Mouse (Mus musculus): ENCODE data around the gene Cenpf. TPM values are rescaled to one million over a fixed set of nuclear protein-coding genes. Genes with fewer than 3 reads are reported as not detected.
A peak's percentile ranks its signal among the peaks of the same experiment; 100 is the strongest.

Gene Cenpf
- total RNA-seq, 2 experiments from 2014 or later, result 0.09 to 0.46 TPM

DNA sequence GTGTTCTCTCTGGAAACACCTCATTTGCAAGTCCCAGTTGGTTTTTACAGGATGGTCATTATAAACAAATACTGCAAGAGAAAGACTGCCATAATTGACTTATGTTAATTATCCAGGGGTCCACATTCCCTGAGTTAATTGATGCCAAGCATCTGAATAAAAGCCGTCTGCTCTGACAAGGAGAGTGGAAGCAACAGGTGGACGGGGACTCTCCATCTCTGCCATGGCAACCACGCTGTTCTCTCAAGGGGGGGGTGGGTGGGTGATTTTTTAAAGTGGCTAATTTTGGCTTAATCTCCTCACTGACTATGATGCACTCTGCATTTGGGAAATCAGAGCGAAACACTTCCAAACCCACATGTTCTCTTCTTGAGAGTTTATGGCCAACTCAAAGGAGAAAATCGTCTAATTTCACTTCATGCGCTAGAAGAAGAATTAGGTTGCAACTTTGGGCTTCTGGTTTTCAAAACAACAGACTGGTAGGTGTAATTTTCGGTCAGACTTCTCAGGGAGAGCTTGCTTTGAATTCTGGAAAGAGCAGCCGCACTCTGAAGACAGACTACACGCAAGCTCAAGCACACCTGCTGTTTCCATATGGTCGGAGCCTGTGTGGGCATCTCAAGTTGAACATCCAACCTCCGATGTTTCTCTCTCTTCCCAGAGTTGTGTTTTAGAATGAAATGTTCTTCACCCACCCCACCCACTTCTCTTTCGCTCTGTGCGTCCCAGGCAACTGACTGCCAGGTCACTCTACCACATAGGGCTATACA, 55.8 kb downstream of the Cenpf start:
- peak; percentile 61 to 75 for DNase-seq (ENCODE audit: low spot score in 2 of 2)

DNA sequence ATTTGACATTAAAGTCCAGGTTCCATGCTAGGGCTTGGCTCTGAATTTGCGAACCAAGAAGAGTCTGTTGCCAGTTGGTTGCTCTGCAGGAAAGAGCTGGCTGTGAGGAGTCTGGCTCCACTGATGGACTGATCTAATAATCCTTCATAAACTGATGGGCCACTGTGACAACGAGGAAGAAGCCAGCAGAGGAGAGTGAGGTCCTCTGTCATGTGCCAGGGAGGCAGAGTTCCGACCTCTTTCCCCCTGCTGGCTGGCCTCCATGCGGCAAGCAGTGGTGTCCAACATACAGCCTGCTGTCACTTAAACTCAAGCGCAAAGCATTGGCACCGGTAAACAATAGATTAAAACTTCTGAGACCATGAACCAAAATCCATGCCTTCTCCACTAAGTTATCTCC, 57.9 kb downstream of the Cenpf start:
- DNase-seq (ENCODE audit: low spot score in 2 of 2), result no peak

DNA sequence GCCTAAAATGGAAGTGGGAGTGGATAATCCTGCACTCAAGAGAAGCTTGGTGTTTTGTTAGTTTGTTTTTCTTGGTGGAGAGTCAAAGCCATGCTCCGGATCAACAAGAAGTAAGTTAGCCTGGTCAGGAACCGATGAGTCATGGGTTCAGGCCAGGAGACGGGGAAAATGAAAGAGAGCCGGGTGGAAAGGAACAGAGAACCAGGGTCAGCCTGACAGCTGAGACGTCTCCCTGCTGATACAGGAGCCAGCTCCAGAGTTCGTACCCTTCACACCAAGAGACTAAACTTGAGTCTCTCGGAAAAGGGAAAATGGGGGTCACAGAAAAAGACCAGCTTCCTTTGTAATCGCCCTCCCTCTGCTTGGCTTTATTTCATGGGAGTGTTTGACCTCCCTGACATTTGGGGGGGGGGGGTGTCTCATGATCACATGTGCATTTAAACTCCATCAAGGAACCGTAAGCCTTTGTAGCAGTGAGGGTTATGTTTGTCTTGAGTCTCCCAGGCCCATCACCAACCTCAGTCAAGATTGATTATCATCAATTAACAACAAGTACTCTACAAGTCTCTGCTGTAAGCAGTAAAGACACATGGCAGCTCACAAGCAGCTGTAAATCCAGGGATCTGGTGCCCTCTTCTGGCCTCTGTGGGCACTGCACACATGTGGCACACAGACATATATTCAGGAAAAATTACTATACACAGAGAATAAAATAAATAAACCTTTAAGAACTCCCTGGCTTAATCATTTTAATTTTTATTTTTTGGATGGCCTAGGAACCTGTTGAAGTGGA, 59.7 kb downstream of the Cenpf start:
- DNase-seq (ENCODE audit: low spot score in 2 of 2), result peak; percentile 32 to 54

DNA sequence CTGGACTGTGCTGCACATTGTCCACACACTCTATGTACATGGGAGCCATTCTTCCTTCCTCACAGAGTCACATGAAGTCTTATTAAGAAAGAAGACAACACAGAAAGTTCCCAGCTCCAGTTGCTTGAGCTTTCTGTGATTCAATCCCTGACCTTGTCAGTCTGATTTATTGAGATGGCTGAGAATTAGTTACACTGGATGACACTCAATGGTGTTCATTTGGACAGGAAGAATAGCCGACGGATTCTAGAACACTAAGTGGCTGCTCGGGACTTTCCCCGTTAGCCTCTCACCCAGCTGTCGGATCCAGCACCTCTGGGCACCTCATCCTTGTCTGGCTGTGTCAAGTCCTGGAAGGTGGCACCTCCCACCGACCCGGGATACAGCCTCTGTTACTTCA, 63.1 kb downstream of the Cenpf start:
- no peak for DNase-seq (ENCODE audit: low spot score in 2 of 2)

DNA sequence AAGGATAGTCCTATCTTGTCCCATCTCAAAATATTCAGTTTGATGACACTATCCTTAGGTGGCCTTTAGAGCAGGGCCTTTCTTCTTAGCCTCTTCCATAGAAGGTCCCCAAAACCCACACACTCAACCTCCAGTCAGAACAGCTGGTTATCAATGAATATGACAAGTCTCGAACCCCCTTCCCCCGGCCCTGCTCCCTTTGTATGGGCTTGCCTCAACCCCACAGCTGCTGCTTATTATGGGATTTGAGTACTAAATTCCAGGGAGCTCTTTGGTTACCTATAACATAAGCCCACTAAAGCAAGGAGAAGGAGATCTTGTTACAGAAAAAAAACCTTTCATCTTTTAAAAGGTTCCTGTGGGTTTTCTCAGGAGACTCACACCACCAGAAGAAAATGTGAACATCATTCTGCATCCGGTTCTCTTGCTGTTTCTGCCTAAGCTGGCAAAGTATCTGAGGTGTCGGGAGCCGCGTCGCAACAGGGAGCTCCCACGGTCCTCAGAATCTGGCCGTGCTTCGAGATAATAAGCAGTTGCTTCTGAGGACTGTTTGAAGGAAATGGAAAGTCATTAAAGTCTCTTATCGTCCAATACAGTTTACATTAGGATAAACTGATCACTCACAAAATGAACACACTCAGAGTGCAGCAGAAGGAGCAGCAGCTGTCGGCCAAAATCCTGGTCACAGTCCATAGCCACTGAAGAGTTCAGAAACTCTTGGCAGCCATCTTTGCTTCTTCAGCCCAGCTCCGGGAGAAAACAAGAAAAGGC, 68.7 kb downstream of the Cenpf start:
- DNase-seq (ENCODE audit: low spot score in 2 of 2), result no peak

DNA sequence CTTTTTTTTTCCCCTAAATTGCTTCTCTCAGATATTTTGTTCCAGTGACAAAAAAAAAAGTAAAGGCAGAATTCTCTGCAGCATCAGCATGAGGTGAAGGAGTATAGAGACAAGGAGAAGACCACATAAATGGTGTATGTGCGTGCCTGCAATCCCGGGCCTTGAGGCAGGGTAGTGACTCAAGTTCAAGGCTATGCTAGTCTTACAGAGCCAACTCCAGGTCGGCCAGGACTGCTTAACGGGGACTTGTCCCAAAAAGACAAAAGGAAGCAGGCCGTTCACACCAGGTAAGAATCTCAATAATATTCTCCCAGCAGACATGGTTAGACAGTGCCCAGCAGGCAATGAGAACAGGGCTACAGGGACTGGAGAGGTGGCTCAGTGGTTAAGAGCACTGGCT, 70.5 kb downstream of the Cenpf start:
- no peak for DNase-seq (ENCODE audit: low spot score in 2 of 2)

DNA sequence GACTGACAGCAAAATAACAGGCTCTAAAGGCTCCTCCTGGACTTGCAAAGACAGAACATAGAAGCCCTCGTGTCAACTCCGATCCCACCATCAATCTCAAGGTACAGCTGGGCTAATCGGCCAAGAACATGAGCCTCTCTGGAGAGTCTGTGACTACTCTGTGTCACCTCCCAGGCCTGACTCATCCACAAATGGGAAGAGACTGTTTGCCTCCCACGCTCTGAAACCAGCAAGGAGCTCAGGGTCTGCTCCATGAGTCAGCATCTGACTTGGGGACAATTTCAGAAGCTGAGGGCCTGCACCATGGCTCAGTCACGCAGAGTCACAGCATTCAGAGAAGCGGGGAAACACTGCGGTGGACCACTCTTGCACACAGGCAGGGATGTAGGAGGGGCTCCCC, 72.6 kb downstream of the Cenpf start:
- peak; percentile 37 to 49 for DNase-seq (ENCODE audit: low spot score in 2 of 2)

DNA sequence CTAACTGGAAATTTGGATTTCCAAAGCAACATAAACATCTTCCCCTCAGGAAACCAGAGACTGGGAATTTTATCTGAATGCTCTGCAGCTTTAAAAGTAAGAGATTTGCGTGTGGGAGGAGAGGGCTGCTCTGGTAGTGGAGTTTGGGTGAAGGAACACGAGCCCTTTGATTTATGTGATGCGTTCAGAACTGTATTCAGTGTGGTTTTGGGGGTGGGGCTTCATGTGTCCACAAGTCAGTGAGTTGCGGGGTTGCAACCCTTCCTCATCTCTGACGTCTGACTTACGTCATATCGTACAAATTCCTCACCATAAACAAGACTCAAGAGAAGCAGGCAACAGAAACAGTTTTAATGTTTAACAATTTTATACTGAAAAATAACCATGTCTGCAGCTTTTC, 74.8 kb downstream of the Cenpf start:
- DNase-seq (ENCODE audit: low spot score in 2 of 2), result no peak

DNA sequence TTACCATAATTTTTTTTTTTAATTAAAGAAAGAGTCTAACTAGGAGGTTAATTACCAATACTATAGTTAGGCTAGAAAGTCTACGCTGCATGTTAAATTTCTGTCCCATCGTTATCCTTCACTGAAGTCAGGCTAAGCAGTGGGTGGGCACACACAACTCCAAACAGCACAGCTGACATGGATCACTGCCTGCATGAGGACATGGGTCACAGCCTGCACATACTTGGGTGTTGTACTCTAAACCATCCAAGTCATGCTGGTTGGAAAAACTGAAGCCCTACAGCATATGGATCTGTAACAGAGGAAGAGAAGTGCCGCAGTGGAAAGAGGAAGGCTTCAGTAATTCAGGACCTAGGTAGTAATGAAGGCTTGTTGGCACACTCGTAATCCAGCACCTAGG, 76.1 kb downstream of the Cenpf start:
- DNase-seq (ENCODE audit: low spot score in 2 of 2), result no peak

DNA sequence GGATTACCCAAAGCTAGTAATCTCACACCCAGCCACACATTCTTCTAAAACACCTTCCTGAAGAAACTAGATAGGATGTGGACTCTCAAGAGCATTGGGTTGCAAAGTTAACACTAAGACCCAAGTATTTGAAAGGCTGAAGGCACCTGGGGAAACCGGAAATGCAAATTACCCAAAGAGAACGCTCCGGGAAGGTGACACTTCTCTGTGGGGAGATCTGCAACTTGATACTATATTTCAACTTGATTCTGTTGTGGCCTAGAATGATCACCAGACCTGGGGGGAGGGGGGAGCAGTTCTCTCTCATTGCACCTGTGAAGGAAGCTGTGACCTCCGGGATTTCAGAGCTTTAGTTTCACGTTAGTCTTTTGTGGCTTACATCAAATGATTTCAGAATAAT, 79.2 kb downstream of the Cenpf start:
- DNase-seq (ENCODE audit: low spot score in 2 of 2), result no peak

DNA sequence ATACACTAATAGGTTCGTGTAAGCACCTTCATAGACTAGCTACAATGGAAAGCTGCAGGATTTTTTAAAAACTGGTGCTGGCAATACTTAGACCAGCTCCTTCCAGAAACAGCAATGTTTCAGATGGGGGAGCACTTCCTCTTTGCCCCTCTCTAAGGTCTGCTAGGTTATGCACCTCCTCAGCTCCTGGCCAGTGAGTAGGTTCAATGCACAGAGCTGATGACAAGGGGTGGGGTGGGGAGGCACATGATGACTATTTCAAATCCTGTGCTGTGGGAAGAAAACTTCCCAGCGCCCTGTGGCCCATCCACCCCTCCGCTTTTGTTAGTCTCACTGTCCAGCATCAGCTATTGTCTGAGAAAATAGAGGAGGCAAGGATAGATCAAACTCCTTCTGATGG, 79.8 kb downstream of the Cenpf start:
- DNase-seq (ENCODE audit: low spot score in 2 of 2), result no peak

DNA sequence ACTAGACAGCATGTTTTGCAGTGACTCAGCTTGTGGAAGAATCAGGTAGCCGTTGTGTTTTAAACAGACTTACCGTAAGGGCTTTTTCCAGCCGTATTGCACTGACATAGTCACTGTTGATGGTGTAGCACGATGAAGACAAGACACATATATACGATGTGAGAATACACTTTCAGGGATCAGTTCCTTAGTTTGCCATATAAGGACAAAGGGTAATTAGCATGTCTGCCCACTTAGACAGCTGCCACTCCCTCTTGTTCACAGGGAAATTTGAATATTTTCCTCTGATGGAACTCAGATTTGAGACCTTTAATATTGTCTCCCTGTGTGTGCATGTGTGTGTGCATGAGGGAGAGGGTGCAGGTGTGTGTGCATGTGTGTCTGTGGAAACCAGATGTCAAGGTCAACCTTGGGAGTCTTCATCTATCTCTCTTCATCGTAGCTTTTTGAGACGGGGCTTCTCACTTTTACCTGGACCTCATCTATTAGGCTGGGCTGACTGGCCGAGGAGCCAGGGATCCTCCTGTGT, 82.2 kb downstream of the Cenpf start:
- DNase-seq (ENCODE audit: low spot score in 2 of 2), result no peak

DNA sequence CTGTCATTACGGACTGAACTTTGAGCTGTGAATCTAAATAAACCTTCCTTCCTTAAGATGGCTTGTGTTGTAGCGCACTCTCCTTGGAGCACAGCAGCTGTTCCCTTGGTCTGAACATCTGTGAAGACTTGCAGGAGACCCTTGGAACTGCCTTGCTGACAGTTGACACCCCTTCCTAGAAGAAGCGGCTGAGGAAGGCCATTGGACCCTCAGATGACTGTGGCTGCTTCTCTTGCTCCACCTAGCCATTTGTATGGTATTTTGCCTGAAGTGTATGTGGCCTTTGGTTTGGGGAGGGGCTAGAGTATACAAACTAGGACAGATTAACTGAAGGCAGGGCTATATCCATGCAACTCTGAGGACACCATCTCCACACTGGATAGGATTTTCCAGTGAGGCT, 90.8 kb downstream of the Cenpf start:
- no peak for DNase-seq (ENCODE audit: low spot score in 2 of 2)

Other genes starting within 250 kb of the Cenpf start
- gene Ptpn14, start 40.2 kb upstream of the Cenpf start, total RNA-seq (2021), result 10 to 100 TPM; 12.8 to 14.8 TPM
- gene Smyd2, start 234.3 kb upstream of the Cenpf start, total RNA-seq (2021), result 100 to 1,000 TPM in 1 of 2 experiments, 10 to 100 TPM in 1; 88.4 to 113 TPM